Mouse (Mus musculus): ENCODE results near the gene Cxcl2. TPM values are rescaled to one million over a fixed set of nuclear protein-coding genes. Genes with fewer than 3 reads are reported as not detected.

Gene Cxcl2
- polyA plus RNA-seq, 2 experiments: 0.65 TPM; not detected in 1

- H3K9ac ChIP-seq (ENCODE audit: low read depth, low read length, severe bottlenecking): peak within 1 kb of the TSS; percentile 99
- WGBS: 1% methylated on average over 33 of the region's 79 CpGs
These were observed 27.5 kb downstream of the Cxcl2 start, which contains the start of gene Mthfd2l for GRCm38 (mm10) chr5:90930971-90931851. Mthfd2l (plus strand) TSS chr5:90931117.

GRCm38 (mm10) chr5:90931911-90932310 is 28.2 kb downstream of the Cxcl2 start:
- Histone ChIP-seq H3K4me1 (ENCODE audit: control insufficient read depth, insufficient read depth, low read length) (peaks cover 9% of the 10 kb centered on the region), H3K4me2 (replicated peaks; ENCODE audit: low read depth, low read length, severe bottlenecking) (peak overlapping the region; percentile 47), H3K27me3 (ENCODE audit: control insufficient read depth, insufficient read depth, low read length) (no peaks in the 10 kb centered on the region), H3K9ac (ENCODE audit: low read depth, low read length, severe bottlenecking) (peak overlapping the region; percentile 99), H3K4me3 (replicated peaks; ENCODE audit: low read length) (peak overlapping the region; percentile 77), H3K9me3 (ENCODE audit: control insufficient read depth, low read length) (no peaks in the 10 kb centered on the region), H3K27ac (replicated peaks; ENCODE audit: low read depth, low read length) (peak overlapping the region; percentile 99), H3K36me3 (ENCODE audit: control insufficient read depth, insufficient read depth, low read length) (peaks cover 21% of the 10 kb centered on the region)
- DNase-seq (ENCODE audit: low spot score) (peak; percentile 37), ATAC-seq (ENCODE audit: low FRiP score, low read depth) (peak; percentile 2; the same call in 1 of the 2 replicates)
- 5% methylated on average over 6 of the region's 6 CpGs for WGBS
- no peak for TF ChIP-seq POLR2A (IDR thresholded peaks at IDR 0.05; ENCODE audit: borderline replicate concordance, extremely low read depth, insufficient read depth, insufficient read length)

More at GRCm38 (mm10) chr5:90930971-90931851, 27.5 kb downstream of the Cxcl2 start, which contains the start of gene Mthfd2l:
- peak; percentile 94 for ATAC-seq (ENCODE audit: low FRiP score, low read depth)
- no peaks in the 10 kb centered on the region for H3K27me3 ChIP-seq (ENCODE audit: control insufficient read depth, insufficient read depth, low read length)
- H3K4me2 ChIP-seq (replicated peaks; ENCODE audit: low read depth, low read length, severe bottlenecking): peak within 1 kb of the TSS; percentile 47
- DNase-seq (ENCODE audit: low spot score): peak; percentile 86
- peak within 1 kb of the TSS; percentile 99 for H3K27ac ChIP-seq (replicated peaks; ENCODE audit: low read depth, low read length)
- H3K4me1 ChIP-seq (ENCODE audit: control insufficient read depth, insufficient read depth, low read length): peaks cover 9% of the 10 kb centered on the region
- no peaks in the 10 kb centered on the region for H3K9me3 ChIP-seq (ENCODE audit: control insufficient read depth, low read length)
- H3K36me3 ChIP-seq (ENCODE audit: control insufficient read depth, insufficient read depth, low read length): peaks cover 21% of the 10 kb centered on the region
- H3K4me3 ChIP-seq (replicated peaks; ENCODE audit: low read length): peak within 1 kb of the TSS; percentile 77
- TF ChIP-seq POLR2A (IDR thresholded peaks at IDR 0.05; ENCODE audit: borderline replicate concordance, extremely low read depth, insufficient read depth, insufficient read length): 0 out of 2 replicates have a peak, but pooled peaks have one; percentile 39

GRCm38 (mm10) chr5:90936706-90937105 is 33.0 kb downstream of the Cxcl2 start:
- 38% methylated on average over 2 of the region's 2 CpGs for WGBS
- no peaks in the 10 kb centered on the region for H3K27me3 ChIP-seq (ENCODE audit: control insufficient read depth, insufficient read depth, low read length)
- no peak for DNase-seq (ENCODE audit: low spot score)
- H3K9ac ChIP-seq (ENCODE audit: low read depth, low read length, severe bottlenecking): no peak overlapping the region
- H3K27ac ChIP-seq (replicated peaks; ENCODE audit: low read depth, low read length): no peak overlapping the region
- no peaks in the 10 kb centered on the region for H3K9me3 ChIP-seq (ENCODE audit: control insufficient read depth, low read length)
- H3K4me1 ChIP-seq (ENCODE audit: control insufficient read depth, insufficient read depth, low read length): peaks cover 7% of the 10 kb centered on the region
- ATAC-seq (ENCODE audit: low FRiP score, low read depth): no peak
- H3K36me3 ChIP-seq (ENCODE audit: control insufficient read depth, insufficient read depth, low read length): peaks cover 23% of the 10 kb centered on the region
- no peak overlapping the region for H3K4me2 ChIP-seq (replicated peaks; ENCODE audit: low read depth, low read length, severe bottlenecking)
- TF ChIP-seq POLR2A (IDR thresholded peaks at IDR 0.05; ENCODE audit: borderline replicate concordance, extremely low read depth, insufficient read depth, insufficient read length): no peak
- no peak overlapping the region for H3K4me3 ChIP-seq (replicated peaks; ENCODE audit: low read length)

- Histone ChIP-seq H3K4me1 (ENCODE audit: control insufficient read depth, insufficient read depth, low read length) (no peaks in the 10 kb centered on the region), H3K9me3 (ENCODE audit: control insufficient read depth, low read length) (no peaks in the 10 kb centered on the region), H3K27ac (replicated peaks; ENCODE audit: low read depth, low read length) (no peak overlapping the region), H3K36me3 (ENCODE audit: control insufficient read depth, insufficient read depth, low read length) (0 out of 2 replicates have a peak, but pooled peaks cover 3% of the 10 kb centered on the region), H3K9ac (ENCODE audit: low read depth, low read length, severe bottlenecking) (no peak overlapping the region), H3K4me3 (replicated peaks; ENCODE audit: low read length) (no peak overlapping the region), H3K4me2 (replicated peaks; ENCODE audit: low read depth, low read length, severe bottlenecking) (no peak overlapping the region), H3K27me3 (ENCODE audit: control insufficient read depth, insufficient read depth, low read length) (no peaks in the 10 kb centered on the region)
- 89% methylated on average over 2 of the region's 2 CpGs for WGBS
- TF ChIP-seq POLR2A (IDR thresholded peaks at IDR 0.05; ENCODE audit: borderline replicate concordance, extremely low read depth, insufficient read depth, insufficient read length): no peak
- no peak for ATAC-seq (ENCODE audit: low FRiP score, low read depth)
- DNase-seq (ENCODE audit: low spot score): no peak
These were observed 41.8 kb downstream of the Cxcl2 start for GRCm38 (mm10) chr5:90945453-90945852.

- DNase-seq (ENCODE audit: low spot score) (no peak), ATAC-seq (ENCODE audit: low FRiP score, low read depth) (no peak)
- no peak overlapping the region for H3K9ac ChIP-seq (ENCODE audit: low read depth, low read length, severe bottlenecking)
- no peaks in the 10 kb centered on the region for H3K9me3 ChIP-seq (ENCODE audit: control insufficient read depth, low read length)
- TF ChIP-seq POLR2A (IDR thresholded peaks at IDR 0.05; ENCODE audit: borderline replicate concordance, extremely low read depth, insufficient read depth, insufficient read length): no peak
- H3K27me3 ChIP-seq (ENCODE audit: control insufficient read depth, insufficient read depth, low read length): no peaks in the 10 kb centered on the region
- WGBS: 87% methylated on average over 15 of the region's 15 CpGs
- H3K27ac ChIP-seq (replicated peaks; ENCODE audit: low read depth, low read length): no peak overlapping the region
- H3K4me3 ChIP-seq (replicated peaks; ENCODE audit: low read length): no peak overlapping the region
- 0 out of 2 replicates have a peak, but pooled peaks cover 3% of the 10 kb centered on the region for H3K36me3 ChIP-seq (ENCODE audit: control insufficient read depth, insufficient read depth, low read length)
- no peak overlapping the region for H3K4me2 ChIP-seq (replicated peaks; ENCODE audit: low read depth, low read length, severe bottlenecking)
- no peaks in the 10 kb centered on the region for H3K4me1 ChIP-seq (ENCODE audit: control insufficient read depth, insufficient read depth, low read length)
These were observed 45.8 kb downstream of the Cxcl2 start for GRCm38 (mm10) chr5:90949499-90949898.
